Mouse (Mus musculus) fat pad, adult 2 months (tissue): ENCODE data around the gene Rdh5.

Experiments used
- DNase-seq: peaks from one replicate; pipeline ENCODE4 v3.0.0-alpha.2; 2011; ENCODE audit warnings: low read depth, low spot score; ENCODE audit errors: extremely low read depth

Gene Rdh5

GRCm38 (mm10) chr10:128922822-128923012 is at the start of gene Rdh5:
Gene Rdh5 (minus strand): TSS chr10:128922888.
- DNase-seq, result no peak

DNA sequence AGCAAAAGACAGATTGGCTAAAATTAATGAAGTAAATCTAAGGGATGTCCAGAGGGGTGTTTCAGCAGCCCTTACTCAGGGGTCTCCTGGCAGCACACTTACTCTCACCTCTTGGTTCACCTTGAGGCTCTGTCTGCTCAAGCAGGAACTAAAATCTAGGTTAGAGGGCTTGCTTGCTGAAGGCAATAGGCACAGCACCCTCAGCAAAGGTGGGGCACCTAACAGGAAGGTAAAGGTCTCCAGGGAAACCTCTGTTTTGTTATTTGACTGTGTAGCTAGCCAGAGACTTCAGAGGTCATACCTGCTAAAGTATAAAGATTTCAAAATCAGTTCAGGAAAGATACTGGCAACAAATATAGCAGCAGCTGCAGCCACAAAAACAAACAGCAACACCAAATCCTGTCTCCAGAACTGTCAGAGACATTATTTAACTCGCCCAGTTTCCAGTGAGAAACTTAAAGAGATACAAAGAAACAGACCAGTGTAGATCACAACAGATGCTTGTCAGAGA is 48.1 kb upstream of the Rdh5 start:
- no peak for DNase-seq

GRCm38 (mm10) chr10:128968341-128968749 is 45.7 kb upstream of the Rdh5 start:
- DNase-seq, result no peak

DNA sequence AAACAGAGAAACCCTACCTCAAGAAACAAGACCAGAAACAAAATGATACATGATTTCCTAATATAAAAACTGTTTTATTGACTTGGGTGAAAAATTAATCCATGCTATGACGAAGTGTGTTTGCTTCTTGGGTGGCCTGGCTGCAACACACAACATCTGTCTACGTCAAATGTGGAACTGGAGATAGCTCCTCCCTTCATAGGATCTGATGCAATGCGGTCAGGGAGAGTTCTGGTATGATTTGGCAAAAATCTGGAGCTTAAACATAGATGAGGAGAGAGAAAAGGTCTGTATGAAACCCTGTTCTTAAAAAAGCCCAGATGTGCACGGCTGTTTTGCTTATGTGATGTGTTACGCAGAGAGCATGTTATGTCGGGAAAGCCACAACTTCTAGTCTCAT is 43.2 kb upstream of the Rdh5 start:
- no peak for DNase-seq

- DNase-seq, result no peak
These were observed 42.3 kb upstream of the Rdh5 start for GRCm38 (mm10) chr10:128964961-128965360.

DNA sequence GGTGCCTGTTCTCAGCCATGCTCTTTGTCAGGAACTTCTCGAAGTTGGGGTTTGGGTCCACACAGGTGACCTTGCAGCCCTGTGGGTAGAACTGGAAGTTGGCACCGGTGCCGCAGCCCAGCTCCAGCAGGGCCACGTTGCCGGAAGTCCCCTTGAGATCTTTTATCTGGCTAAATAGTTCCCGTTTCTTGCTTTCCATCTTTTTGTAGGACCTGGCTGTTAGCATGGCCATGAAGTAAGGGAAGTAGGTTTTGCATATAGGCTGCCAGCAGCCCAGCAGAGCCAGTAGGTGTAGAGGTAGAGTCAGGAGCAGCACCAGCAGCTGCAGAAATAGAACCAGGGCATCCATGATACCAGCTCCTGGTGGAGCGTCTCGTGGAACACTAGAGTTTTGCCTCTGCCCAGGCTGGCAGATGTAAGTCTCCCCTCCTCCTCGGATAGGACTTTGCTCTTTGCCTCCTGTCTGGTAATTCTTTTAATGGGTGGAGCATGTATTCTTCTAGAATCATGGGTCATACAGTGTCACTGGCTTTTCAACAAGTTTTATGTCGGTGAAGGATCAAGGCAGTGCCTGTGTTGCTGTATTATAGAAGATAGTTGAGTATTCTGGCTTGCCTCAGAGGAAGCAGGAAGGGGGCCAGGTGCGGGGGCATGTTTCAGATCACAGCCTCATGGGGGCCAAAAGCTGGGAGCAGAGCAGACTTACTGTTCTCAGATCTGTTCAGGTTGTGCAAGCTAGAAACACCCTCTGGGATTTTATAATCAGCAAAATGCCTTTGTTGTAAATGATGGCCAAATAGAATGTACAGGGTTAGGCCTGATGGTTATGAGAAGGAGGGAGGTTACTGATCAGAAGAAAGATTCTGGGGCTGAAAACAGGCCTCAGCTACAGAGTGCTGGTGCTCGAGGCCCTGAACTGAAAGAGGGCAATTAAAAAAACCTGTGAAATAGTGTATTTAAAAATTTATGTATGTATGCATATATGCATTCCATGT is 38.2 kb upstream of the Rdh5 start, which contains the start of gene Mettl7b:
Gene Mettl7b, minus strand, starts transcription at position 399 of the 995 bp plus-strand sequence.
- DNase-seq, result peak; percentile 62

DNA sequence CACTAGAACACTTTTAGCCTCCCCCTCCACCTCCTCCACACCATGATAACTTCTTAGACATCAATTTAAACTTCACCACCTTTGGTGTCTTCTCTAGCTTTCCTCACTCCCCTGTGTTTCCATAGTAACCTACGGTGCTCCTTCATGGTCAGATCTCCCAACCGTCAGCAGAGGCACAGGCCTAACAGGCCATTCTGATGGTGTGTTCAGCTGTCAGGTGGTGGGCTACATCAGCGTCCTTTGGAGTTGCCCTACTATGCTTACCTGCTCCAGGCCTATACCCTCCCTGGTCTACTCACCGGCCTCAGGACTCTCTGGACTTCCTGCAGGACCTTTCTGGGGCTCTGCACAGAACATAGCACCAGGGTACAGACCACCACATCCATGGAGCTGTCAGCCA is 37.5 kb upstream of the Rdh5 start:
- no peak for DNase-seq

DNA sequence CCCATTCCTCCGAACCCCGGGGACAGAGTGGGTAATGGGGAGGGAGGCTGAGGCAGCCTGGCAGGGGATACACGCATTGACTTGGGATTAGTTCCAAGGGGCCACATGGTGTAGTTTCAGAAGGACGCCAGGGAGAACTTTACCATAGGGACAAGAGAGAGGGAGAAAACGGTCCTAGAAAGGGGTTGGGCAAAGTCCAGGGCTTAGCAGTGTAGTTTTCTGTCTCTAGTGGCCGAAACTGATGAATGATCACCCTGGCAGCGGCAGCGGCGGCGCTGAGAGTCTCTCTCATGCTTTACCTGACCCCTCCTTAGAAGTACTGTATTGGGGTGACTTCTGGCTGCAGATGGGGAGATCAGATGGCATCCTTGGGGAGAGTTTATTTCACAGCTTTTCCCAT is 35.7 kb upstream of the Rdh5 start:
- no peak for DNase-seq

DNA sequence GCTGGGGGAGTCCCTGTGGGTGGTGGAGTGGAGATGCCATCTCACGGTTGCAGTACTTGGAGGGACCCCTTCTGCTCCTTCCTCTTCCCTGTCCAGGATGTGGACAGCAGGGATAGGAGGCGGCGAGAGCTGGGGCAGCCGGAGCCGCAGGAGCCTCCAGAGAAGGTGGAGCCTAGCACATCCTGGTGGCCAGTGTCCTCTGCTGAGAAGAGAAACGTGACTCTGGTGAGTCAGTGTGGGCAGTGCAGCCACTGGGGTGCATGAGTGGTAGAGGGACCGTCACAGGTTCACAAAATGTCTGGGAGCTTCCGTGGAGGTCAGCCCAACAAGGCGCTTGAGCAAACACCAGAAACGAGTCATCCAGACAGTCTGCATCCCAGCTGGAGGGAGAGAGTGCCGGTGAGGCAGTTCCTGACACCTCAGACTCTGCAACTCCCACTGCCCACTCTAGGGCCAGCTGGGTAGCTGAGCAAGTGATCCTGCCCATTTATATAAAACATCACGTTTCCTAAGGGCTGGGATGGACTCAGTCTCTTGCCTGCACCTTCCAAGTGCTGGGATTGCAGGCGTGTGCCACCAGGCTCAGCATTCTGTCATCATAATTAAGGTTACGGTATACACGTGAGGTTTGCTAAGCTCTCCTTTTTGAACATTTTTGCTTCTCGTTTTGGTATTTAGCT is 27.7 kb upstream of the Rdh5 start:
- no peak for DNase-seq

DNA sequence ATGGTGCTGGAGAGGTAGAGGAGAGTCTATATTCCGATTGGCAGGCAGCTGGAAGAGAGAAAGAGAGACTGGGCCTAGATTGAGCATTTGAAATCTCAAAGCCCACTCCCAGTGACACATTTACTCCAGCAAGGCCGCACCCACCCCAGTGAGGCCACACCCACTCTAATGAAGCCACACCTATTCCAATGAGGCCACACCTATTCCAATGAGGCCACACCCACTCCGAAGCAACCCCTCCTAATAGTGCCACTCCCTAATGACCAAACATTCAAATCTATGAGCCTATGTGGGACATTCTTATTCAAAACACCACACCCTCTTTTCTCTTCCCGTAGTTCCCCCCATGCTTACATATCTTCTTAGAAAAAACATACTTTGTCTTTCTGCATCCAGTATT is 24.8 kb upstream of the Rdh5 start:
- no peak for DNase-seq

DNA sequence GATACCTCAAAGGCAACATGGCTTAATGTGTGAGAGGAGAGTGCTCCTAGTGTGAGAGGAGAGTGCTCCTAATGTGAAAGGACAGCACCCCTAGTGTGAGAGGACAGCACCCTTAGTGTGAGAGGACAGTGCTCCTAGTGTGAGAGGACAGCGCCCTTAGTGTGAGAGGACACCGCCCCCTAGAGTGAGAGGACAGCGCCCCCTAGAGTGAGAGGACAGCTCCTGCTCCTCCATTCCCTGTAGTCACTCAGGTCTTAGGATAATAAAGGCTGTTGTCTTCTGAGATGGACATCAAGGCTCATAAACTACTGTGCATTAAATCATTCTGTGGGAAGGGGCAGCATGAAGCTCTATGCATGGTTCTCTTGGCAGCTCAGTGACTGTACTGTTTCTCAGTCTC is 23.0 kb upstream of the Rdh5 start:
- DNase-seq, result no peak

DNA sequence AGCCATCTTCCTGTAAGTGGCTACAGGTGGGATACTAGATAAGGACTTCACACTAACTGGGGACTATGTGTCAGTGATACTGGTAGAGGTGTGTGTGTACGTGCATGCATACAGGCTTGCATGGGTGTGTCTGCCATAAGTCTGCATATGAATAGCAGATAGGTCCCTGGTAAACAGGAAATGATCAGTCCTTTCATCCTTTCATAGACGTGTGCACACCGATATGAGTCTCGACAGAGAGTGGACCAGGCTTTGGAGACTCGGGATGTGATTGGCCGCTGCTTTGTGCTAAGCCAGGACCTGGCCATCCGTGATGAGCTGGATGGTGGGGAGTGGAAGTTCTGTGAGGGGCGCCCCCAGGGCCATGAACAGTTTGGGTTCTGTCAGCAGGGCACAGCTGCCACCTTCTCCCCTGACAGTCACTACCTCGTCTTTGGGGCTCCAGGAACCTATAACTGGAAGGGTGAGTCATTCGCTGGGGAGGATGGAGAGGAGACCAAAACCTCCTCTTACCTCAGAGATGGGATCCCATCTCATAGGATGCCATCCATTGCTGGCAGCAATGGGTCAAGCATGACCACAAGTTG is 17.9 kb upstream of the Rdh5 start:
- no peak for DNase-seq

GRCm38 (mm10) chr10:128938974-128939373 is 16.3 kb upstream of the Rdh5 start:
- DNase-seq, result no peak

GRCm38 (mm10) chr10:128938457-128938856 is 15.8 kb upstream of the Rdh5 start:
- DNase-seq, result peak; percentile 49

DNA sequence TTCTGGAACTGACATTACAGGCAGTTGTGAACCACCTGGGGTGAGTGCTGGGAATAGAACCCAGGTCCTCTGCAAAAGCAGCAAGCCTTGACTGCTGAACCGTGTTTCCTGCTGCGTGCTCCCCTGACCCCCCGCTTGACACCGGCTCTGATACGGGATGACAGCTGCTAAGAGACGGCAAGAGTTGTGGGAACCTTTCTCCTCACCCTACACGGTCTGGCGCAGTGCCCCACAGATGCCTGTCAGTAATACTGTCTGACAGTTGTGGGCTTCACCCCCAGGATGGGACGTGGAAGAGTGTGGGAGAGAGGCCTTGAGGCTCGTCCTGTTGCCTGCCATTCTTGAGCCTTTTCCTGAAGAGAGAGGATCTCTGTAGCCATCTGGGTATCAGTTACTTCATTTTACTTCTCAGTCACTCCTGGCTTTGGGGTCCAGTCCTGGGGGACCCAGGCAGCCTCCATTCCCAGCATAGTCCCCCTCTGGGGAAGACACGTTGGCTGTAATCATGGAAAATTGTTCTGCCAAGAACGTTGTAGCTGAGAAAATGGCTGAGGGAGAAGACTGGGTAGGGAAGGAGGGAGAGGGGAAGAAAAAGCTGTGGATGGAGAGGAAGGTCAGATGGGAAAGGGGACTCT is 15.2 kb upstream of the Rdh5 start:
- DNase-seq, result no peak

GRCm38 (mm10) chr10:128935826-128936440 is 13.2 kb upstream of the Rdh5 start:
- no peak for DNase-seq

DNA sequence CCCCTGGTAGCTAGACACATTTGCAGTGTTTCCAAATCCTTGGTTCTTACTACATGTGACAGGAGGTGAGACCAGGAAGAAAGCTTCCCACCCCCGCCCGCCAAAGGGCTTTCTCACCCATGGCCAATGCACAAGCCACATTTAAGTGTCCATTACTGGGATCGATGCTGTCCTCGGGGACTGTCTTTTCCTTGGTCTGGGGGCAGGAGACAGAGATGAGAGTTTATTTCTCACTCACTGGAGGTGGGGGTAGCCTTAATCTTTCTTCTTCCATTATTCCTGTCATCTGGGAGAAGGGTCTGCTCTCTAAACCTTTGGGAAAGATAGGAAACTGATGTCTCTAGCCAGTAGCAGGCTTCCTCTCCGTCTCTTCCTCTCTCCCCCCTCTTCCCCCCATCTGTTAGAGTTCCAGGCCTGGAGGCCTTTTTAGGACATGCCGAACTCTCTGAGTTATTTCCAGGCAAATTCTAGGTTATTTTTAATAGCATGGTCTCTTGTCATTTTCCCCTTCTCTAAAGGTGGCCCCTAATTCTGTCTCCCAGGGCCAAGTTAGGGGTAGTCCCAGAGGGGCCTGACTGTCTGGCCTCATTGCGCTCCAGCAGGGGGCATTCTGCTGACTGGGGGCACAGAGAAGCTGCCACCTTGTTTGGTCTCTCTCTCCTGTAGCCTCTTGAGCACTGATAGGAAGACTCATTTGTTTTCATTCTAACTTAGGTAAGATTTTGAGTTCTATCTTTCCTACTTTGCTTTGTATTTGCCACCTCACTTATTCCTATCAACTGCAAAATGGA is 12.5 kb upstream of the Rdh5 start:
- no peak for DNase-seq

GRCm38 (mm10) chr10:128933976-128934721 is 11.5 kb upstream of the Rdh5 start:
- no peak for DNase-seq

DNA sequence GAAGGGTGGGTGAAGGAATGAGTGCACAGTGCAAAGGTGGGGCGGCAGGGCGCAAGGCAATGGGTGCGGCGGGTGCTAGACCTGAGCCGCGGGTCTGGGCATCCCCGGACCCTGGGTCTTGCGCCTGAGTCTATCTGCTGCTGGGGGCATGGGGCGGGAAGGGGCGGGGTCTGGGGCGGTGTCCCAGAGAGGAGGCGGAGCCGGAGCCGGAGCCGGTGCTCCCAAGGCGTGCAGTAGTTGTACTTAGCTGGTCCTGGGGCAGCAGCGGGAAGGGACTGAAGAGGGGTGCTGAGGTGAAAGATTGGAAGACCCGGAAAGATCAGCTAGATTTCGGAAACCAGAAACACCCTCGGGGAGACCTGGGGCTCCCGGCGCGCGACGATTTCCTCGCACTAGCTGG is 10.9 kb upstream of the Rdh5 start, which contains the start of gene Itga7:
Gene Itga7, plus strand, starts transcription at position 245 of the 400 bp plus-strand sequence.
- no peak for DNase-seq
